Mouse (Mus musculus): Measurements from ENCODE around the gene Nup214. TPM values are rescaled to one million over a fixed set of nuclear protein-coding genes. Genes with fewer than 3 reads are reported as not detected.

Nup214 gene
- polyA plus RNA-seq, 1 experiment: 42.2 TPM

- Histone ChIP-seq H3K27me3 (ENCODE audit: control insufficient read depth, insufficient read depth, insufficient read length) (peaks cover 35% of the 10 kb centered on the region), H3K79me3 (ENCODE audit: low read depth) (no peaks in the 10 kb centered on the region), H3ac (ENCODE audit: control insufficient read depth, insufficient read length, low read depth) (no peak overlapping the region), H3K36me3 (ENCODE audit: control insufficient read depth, insufficient read depth) (no peaks in the 10 kb centered on the region), H3K79me2 (ENCODE audit: control insufficient read depth, insufficient read depth) (no peaks in the 10 kb centered on the region), H3K4me3 (ENCODE audit: insufficient read depth, poor library complexity, severe bottlenecking) (no peak overlapping the region)
- TF ChIP-seq MYOG (IDR thresholded peaks at IDR 0.05; ENCODE audit: control insufficient read depth, extremely low read depth, insufficient read length) (no peak), USF1 (IDR thresholded peaks at IDR 0.05; ENCODE audit: low read depth) (no peak), FOSL1 (IDR thresholded peaks at IDR 0.05; ENCODE audit: insufficient read depth, low read length, poor library complexity, severe bottlenecking) (no peak), MYOD1 (IDR thresholded peaks at IDR 0.05; ENCODE audit: control insufficient read depth, insufficient read length, low read depth) (no peak), MAX (IDR thresholded peaks at IDR 0.05) (no peak), CEBPB (IDR thresholded peaks at IDR 0.05; ENCODE audit: low read depth) (no peak), CTCF (IDR thresholded peaks at IDR 0.05; ENCODE audit: control insufficient read depth, insufficient read depth, insufficient read length) (no peak)
Measured at GRCm38 (mm10) chr2:32059613-32060012, 85.4 kb downstream of the Nup214 start.

DNA sequence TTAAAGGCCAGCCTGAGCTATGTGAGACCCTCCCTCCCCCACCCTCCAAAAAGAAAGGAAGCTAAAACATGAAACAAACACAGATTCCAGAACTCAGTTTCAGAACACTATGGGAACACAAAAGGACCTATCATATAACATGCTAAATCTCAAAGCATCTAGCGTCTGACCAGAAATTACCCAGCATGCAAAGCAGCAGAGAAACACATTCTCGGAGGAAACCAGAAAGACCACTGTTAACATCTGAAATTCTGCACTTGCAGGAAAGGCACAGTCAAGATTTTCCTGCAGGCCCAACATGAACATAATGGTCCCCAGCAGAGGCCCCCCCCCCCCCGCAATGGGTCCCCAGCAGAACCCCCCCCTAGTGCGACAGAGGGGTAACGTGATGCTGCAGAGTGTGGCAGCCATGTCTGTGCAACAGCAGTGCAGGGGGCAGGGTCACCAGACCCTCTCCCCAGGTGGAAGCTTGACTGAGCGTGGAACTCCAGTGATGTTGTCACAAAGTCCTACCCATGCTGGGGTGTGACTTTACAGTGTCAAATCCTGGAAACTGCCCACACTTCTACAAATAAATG, 86.1 kb downstream of the Nup214 start:
- H3K36me3 ChIP-seq (ENCODE audit: control insufficient read depth, insufficient read depth): no peaks in the 10 kb centered on the region
- H3K4me3 ChIP-seq (ENCODE audit: insufficient read depth, poor library complexity, severe bottlenecking): no peak overlapping the region
- no peak overlapping the region for H3ac ChIP-seq (ENCODE audit: control insufficient read depth, insufficient read length, low read depth)
- no peak for TF ChIP-seq USF1 (IDR thresholded peaks at IDR 0.05; ENCODE audit: low read depth)
- TF ChIP-seq MYOG (IDR thresholded peaks at IDR 0.05; ENCODE audit: control insufficient read depth, extremely low read depth, insufficient read length): no peak
- no peak for TF ChIP-seq MYOD1 (IDR thresholded peaks at IDR 0.05; ENCODE audit: control insufficient read depth, insufficient read length, low read depth)
- no peak for TF ChIP-seq CTCF (IDR thresholded peaks at IDR 0.05; ENCODE audit: control insufficient read depth, insufficient read depth, insufficient read length)
- no peak for TF ChIP-seq MAX (IDR thresholded peaks at IDR 0.05)
- no peak for TF ChIP-seq CEBPB (IDR thresholded peaks at IDR 0.05; ENCODE audit: low read depth)
- TF ChIP-seq FOSL1 (IDR thresholded peaks at IDR 0.05; ENCODE audit: insufficient read depth, low read length, poor library complexity, severe bottlenecking): no peak
- no peaks in the 10 kb centered on the region for H3K79me3 ChIP-seq (ENCODE audit: low read depth)
- H3K27me3 ChIP-seq (ENCODE audit: control insufficient read depth, insufficient read depth, insufficient read length): peaks cover 42% of the 10 kb centered on the region
- no peaks in the 10 kb centered on the region for H3K79me2 ChIP-seq (ENCODE audit: control insufficient read depth, insufficient read depth)

DNA sequence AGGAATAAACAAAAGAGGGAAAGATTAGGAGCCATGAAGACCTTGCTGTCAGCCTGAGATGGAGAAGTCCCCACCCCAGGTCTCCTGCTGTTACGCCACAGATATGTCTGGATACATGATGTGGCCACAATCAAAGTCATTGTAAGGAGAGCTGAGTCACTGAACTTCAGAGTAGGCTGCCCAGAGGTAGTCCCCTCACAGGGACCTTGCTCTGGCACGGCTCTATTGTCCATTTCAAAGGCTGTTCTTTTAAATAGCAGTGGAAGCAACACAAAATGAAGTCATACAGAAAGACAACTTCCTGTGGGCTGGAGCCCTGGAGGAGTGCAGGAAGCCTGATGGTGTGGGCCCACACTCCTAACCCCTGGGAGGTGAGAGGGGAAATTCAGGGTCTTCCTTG, 87.0 kb downstream of the Nup214 start:
- Histone ChIP-seq H3K27me3 (ENCODE audit: control insufficient read depth, insufficient read depth, insufficient read length) (peaks cover 50% of the 10 kb centered on the region), H3K36me3 (ENCODE audit: control insufficient read depth, insufficient read depth) (no peaks in the 10 kb centered on the region), H3K79me3 (ENCODE audit: low read depth) (no peaks in the 10 kb centered on the region), H3ac (ENCODE audit: control insufficient read depth, insufficient read length, low read depth) (no peak overlapping the region), H3K79me2 (ENCODE audit: control insufficient read depth, insufficient read depth) (no peaks in the 10 kb centered on the region), H3K4me3 (ENCODE audit: insufficient read depth, poor library complexity, severe bottlenecking) (no peak overlapping the region)
- TF ChIP-seq MYOG (IDR thresholded peaks at IDR 0.05; ENCODE audit: control insufficient read depth, extremely low read depth, insufficient read length) (no peak), CTCF (IDR thresholded peaks at IDR 0.05; ENCODE audit: control insufficient read depth, insufficient read depth, insufficient read length) (no peak), USF1 (IDR thresholded peaks at IDR 0.05; ENCODE audit: low read depth) (no peak), MYOD1 (IDR thresholded peaks at IDR 0.05; ENCODE audit: control insufficient read depth, insufficient read length, low read depth) (no peak), CEBPB (IDR thresholded peaks at IDR 0.05; ENCODE audit: low read depth) (no peak), FOSL1 (IDR thresholded peaks at IDR 0.05; ENCODE audit: insufficient read depth, low read length, poor library complexity, severe bottlenecking) (no peak), MAX (IDR thresholded peaks at IDR 0.05) (no peak)

- no peak for TF ChIP-seq CTCF (IDR thresholded peaks at IDR 0.05; ENCODE audit: control insufficient read depth, insufficient read depth, insufficient read length)
- TF ChIP-seq MYOD1 (IDR thresholded peaks at IDR 0.05; ENCODE audit: control insufficient read depth, insufficient read length, low read depth): no peak
- no peak for TF ChIP-seq MAX (IDR thresholded peaks at IDR 0.05)
- no peak for TF ChIP-seq CEBPB (IDR thresholded peaks at IDR 0.05; ENCODE audit: low read depth)
- no peak for TF ChIP-seq MYOG (IDR thresholded peaks at IDR 0.05; ENCODE audit: control insufficient read depth, extremely low read depth, insufficient read length)
- TF ChIP-seq FOSL1 (IDR thresholded peaks at IDR 0.05; ENCODE audit: insufficient read depth, low read length, poor library complexity, severe bottlenecking): no peak
- no peak for TF ChIP-seq USF1 (IDR thresholded peaks at IDR 0.05; ENCODE audit: low read depth)
- Histone ChIP-seq H3K27me3 (ENCODE audit: control insufficient read depth, insufficient read depth, insufficient read length) (peaks cover 56% of the 10 kb centered on the region), H3K36me3 (ENCODE audit: control insufficient read depth, insufficient read depth) (no peaks in the 10 kb centered on the region), H3ac (ENCODE audit: control insufficient read depth, insufficient read length, low read depth) (no peak overlapping the region), H3K79me3 (ENCODE audit: low read depth) (no peaks in the 10 kb centered on the region), H3K79me2 (ENCODE audit: control insufficient read depth, insufficient read depth) (no peaks in the 10 kb centered on the region), H3K4me3 (ENCODE audit: insufficient read depth, poor library complexity, severe bottlenecking) (no peak overlapping the region)
Measured at GRCm38 (mm10) chr2:32061722-32062505, 87.7 kb downstream of the Nup214 start.

GRCm38 (mm10) chr2:32062626-32063410, 88.6 kb downstream of the Nup214 start:
- TF ChIP-seq CEBPB (IDR thresholded peaks at IDR 0.05; ENCODE audit: low read depth) (no peak), CTCF (IDR thresholded peaks at IDR 0.05; ENCODE audit: control insufficient read depth, insufficient read depth, insufficient read length) (no peak)
- no peaks in the 10 kb centered on the region for H3K79me3 ChIP-seq (ENCODE audit: low read depth)

More at GRCm38 (mm10) chr2:32062626-32063410, 88.6 kb downstream of the Nup214 start:
- Histone ChIP-seq H3K79me2 (ENCODE audit: control insufficient read depth, insufficient read depth) (no peaks in the 10 kb centered on the region), H3K27me3 (ENCODE audit: control insufficient read depth, insufficient read depth, insufficient read length) (peaks cover 65% of the 10 kb centered on the region), H3K36me3 (ENCODE audit: control insufficient read depth, insufficient read depth) (no peaks in the 10 kb centered on the region), H3ac (ENCODE audit: control insufficient read depth, insufficient read length, low read depth) (no peak overlapping the region), H3K4me3 (ENCODE audit: insufficient read depth, poor library complexity, severe bottlenecking) (no peak overlapping the region)
